In genomic region chr5:65609769-65610168, GRCm38 (mm10) we compare ENCODE assay signal across 21 mouse cellular contexts.
DNase-seq lines count a peak whose midpoint lies in the region; ATAC-seq and TF ChIP-seq lines count a peak whose summit lies in the region.
"Had no signal": no experiment of that assay in that cellular context is flagged by ENCODE, and none has a peak within 500 bp of the region (broad histone marks: within the 10 kb centered on the region; RNA-seq: fewer than 3 reads in every experiment).

No protein-coding gene starts in this region.

- H3K4me3 ChIP-seq in layer of hippocampus, adult 2 months, result no peak overlapping the region
- no peak overlapping the region for H3K4me3 ChIP-seq in stomach, embryonic 16.5 days (replicated peaks; ENCODE audit: low read length)
- H3K4me3 ChIP-seq in stomach, postnatal 0 days (ENCODE audit: low read depth, low read length), result no peak overlapping the region
- H3K4me3 ChIP-seq: embryonic facial prominence, embryonic 10.5 days; heart, embryonic 15.5 days; limb, embryonic 13.5 days; midbrain, embryonic 12.5 days; neural tube, embryonic 12.5 days had no signal

- 0 out of 2 replicates have a peak, but pooled peaks have one; percentile 53 for ATAC-seq in stomach, embryonic 16.5 days (ENCODE audit: insufficient read depth, low FRiP score)
- ATAC-seq in stomach, postnatal 0 days (ENCODE audit: low FRiP score, low TSS enrichment), result no peak
- ATAC-seq: hindbrain, embryonic 16.5 days had no signal

- H3K4me2 ChIP-seq in stomach, embryonic 16.5 days (ENCODE audit: low read depth, low read length), result no peak overlapping the region
- H3K4me2 ChIP-seq in stomach, postnatal 0 days (replicated peaks; ENCODE audit: low read depth), result no peak overlapping the region
- H3K4me2 ChIP-seq: heart, embryonic 15.5 days; limb, embryonic 13.5 days; midbrain, embryonic 12.5 days; neural tube, embryonic 12.5 days had no signal

- no peaks in the 10 kb centered on the region for H3K9me3 ChIP-seq in stomach, embryonic 16.5 days (replicated peaks; ENCODE audit: control insufficient read depth, low read length)
- no peaks in the 10 kb centered on the region for H3K9me3 ChIP-seq in stomach, postnatal 0 days (ENCODE audit: control insufficient read depth, low read length)
- H3K9me3 ChIP-seq: embryonic facial prominence, embryonic 10.5 days; heart, embryonic 15.5 days; limb, embryonic 13.5 days; midbrain, embryonic 12.5 days; neural tube, embryonic 12.5 days had no signal

- TF ChIP-seq EP300 in stomach, postnatal 0 days (optimal IDR thresholded peaks at IDR 0.05), result no peak

- no peaks in the 10 kb centered on the region for H3K4me1 ChIP-seq in stomach, embryonic 16.5 days (ENCODE audit: control insufficient read depth, insufficient read depth, low read length)
- no peaks in the 10 kb centered on the region for H3K4me1 ChIP-seq in stomach, postnatal 0 days (replicated peaks; ENCODE audit: control insufficient read depth, insufficient read depth)
- H3K4me1 ChIP-seq: embryonic facial prominence, embryonic 10.5 days; heart, embryonic 15.5 days; limb, embryonic 13.5 days; midbrain, embryonic 12.5 days; neural tube, embryonic 12.5 days had no signal

- no peak for TF ChIP-seq CTCF in layer of hippocampus, adult 2 months (conservative IDR thresholded peaks at IDR 0.05)
- TF ChIP-seq CTCF in stomach, postnatal 0 days (IDR thresholded peaks at IDR 0.05; ENCODE audit: low read depth), result no peak

- no peak overlapping the region for H3K9ac ChIP-seq in stomach, embryonic 16.5 days (ENCODE audit: low read length)
- no peak overlapping the region for H3K9ac ChIP-seq in stomach, postnatal 0 days (ENCODE audit: low read length)
- H3K9ac ChIP-seq: heart, embryonic 15.5 days; limb, embryonic 13.5 days; midbrain, embryonic 12.5 days; neural tube, embryonic 12.5 days had no signal

- DNase-seq in layer of hippocampus, adult 2 months (ENCODE audit: low spot score in 2 of 2), result no peak
- no peak for DNase-seq in layer of hippocampus, adult 9-11 months
- DNase-seq in stomach, postnatal 0 days (ENCODE audit: low spot score), result no peak
- peak; percentile 17 to 82 for DNase-seq in kidney, postnatal 36 days
- DNase-seq in yolk sac, embryonic 10.5 days (ENCODE audit: low spot score), result peak; percentile 65
- DNase-seq in gastrocnemius, postnatal 25 days, result no peak
- DNase-seq in cerebellum, postnatal 4 days (ENCODE audit: low spot score in 2 of 2), result no peak
- DNase-seq: B cell, adult 2 months; cerebellum, adult 2 months; cerebellum, postnatal 36 days; gastrocnemius, postnatal 10 days; heart, adult 18-20 months; right cerebral cortex, adult 18-20 months; thymus, postnatal 36 days had no signal

- H3K27me3 ChIP-seq in stomach, embryonic 16.5 days (ENCODE audit: control insufficient read depth, insufficient read depth, low read length), result no peaks in the 10 kb centered on the region
- no peaks in the 10 kb centered on the region for H3K27me3 ChIP-seq in stomach, postnatal 0 days (ENCODE audit: control insufficient read depth, insufficient read depth, low read length)
- H3K27me3 ChIP-seq: heart, embryonic 15.5 days; limb, embryonic 13.5 days; midbrain, embryonic 12.5 days; neural tube, embryonic 12.5 days had no signal

- WGBS in stomach, embryonic 16.5 days, result 77% methylated on average over 5 of the region's 5 CpGs
- 81% methylated on average over 5 of the region's 5 CpGs for WGBS in stomach, postnatal 0 days

- 0 out of 2 replicates have a peak overlapping the region, but pooled peaks have one; percentile 5 for H3K27ac ChIP-seq in layer of hippocampus, adult 2 months
- H3K27ac ChIP-seq in stomach, embryonic 16.5 days (ENCODE audit: low read length), result no peak overlapping the region
- no peak overlapping the region for H3K27ac ChIP-seq in stomach, postnatal 0 days (replicated peaks)
- H3K27ac ChIP-seq: embryonic facial prominence, embryonic 10.5 days; heart, embryonic 15.5 days; limb, embryonic 13.5 days; midbrain, embryonic 12.5 days; neural tube, embryonic 12.5 days had no signal

- peaks cover under 1% of the 10 kb centered on the region; the same call in 1 of the 2 replicates for H3K36me3 ChIP-seq in stomach, embryonic 16.5 days (ENCODE audit: control insufficient read depth, insufficient read depth, low read length)
- peaks cover 8% of the 10 kb centered on the region for H3K36me3 ChIP-seq in stomach, postnatal 0 days (ENCODE audit: control insufficient read depth, insufficient read depth, low read length)

Comparison
In these comparisons a context has a peak if more than half of its experiments do, and no peak if none do; other contexts are left out.
1. DNase-seq: peak in kidney, postnatal 36 days (2 of 2) and yolk sac, embryonic 10.5 days (single experiment); none in layer of hippocampus, adult 2 months (0 of 2), layer of hippocampus, adult 9-11 months (single experiment), stomach, postnatal 0 days (single experiment), gastrocnemius, postnatal 25 days (single experiment) and cerebellum, postnatal 4 days (0 of 2).